Mouse (Mus musculus): ENCODE data around the gene Hnf4a. TPM values are rescaled to one million over a fixed set of nuclear protein-coding genes. Genes with fewer than 3 reads are reported as not detected.

Hnf4a gene
- polyA plus RNA-seq, 1 experiment from 2014 or later = 0.20 TPM

DNA sequence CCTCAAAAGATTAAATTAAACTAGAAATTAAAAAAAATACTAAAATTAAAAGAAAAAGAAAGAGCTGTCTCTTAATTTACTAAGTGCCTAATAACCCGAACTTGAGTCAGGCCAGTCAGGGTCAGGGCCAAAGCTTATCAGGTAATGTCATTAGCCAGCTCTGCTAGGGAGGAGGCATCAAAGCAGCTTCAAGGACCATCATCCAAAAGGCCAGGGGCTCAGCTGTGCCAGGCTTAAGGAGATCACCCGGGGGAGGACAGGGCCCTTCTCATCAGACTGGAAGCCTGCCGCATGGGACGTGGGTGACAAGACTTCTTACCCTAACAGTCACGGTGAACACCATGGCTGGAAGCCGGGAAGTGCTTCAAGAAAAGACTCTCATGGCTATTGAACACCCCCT, 39.0 kb upstream of the Hnf4a start:
- H3K4me2 ChIP-seq = no peak overlapping the region
- no peak overlapping the region for H3K4me3 ChIP-seq
- H3K27ac ChIP-seq (replicated peaks) = no peak overlapping the region
- peaks cover 30% of the 10 kb centered on the region for H3K36me3 ChIP-seq
- H3K4me1 ChIP-seq = peaks cover 54% of the 10 kb centered on the region
- WGBS = 71% methylated on average over 6 of the region's 6 CpGs
- no peak for ATAC-seq (ENCODE audit: extremely low read depth, insufficient number of reproducible peaks, low FRiP score, low TSS enrichment)
- no peak overlapping the region for H3K9ac ChIP-seq
- no peaks in the 10 kb centered on the region for H3K27me3 ChIP-seq (replicated peaks)
- no peaks in the 10 kb centered on the region for H3K9me3 ChIP-seq

DNA sequence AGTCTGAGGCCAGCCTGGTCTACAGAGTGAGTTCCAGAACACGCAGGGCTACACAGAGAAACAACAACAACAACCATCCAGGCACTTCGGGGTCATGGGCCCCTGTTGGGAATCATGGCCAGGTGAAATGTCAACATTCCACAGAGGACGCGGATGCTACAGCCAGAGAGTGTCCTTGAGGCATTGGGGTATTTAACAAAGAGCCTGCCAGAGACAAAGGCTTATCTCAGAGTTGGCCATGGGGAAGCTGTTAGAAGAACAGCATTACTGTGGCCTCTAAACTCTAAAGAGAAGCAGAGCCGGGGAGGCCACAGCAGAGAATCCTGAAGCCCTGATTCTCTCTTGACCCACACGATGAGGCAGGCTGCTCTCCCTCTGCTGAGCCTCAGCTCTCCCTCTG, 37.7 kb upstream of the Hnf4a start:
- no peak overlapping the region for H3K4me3 ChIP-seq
- H3K4me1 ChIP-seq = peaks cover 41% of the 10 kb centered on the region
- H3K9ac ChIP-seq = no peak overlapping the region
- no peak overlapping the region for H3K27ac ChIP-seq (replicated peaks)
- H3K27me3 ChIP-seq (replicated peaks) = no peaks in the 10 kb centered on the region
- 81% methylated on average over 6 of the region's 6 CpGs for WGBS
- no peaks in the 10 kb centered on the region for H3K9me3 ChIP-seq
- H3K36me3 ChIP-seq = peaks cover 30% of the 10 kb centered on the region
- ATAC-seq (ENCODE audit: extremely low read depth, insufficient number of reproducible peaks, low FRiP score, low TSS enrichment) = no peak
- H3K4me2 ChIP-seq = no peak overlapping the region

DNA sequence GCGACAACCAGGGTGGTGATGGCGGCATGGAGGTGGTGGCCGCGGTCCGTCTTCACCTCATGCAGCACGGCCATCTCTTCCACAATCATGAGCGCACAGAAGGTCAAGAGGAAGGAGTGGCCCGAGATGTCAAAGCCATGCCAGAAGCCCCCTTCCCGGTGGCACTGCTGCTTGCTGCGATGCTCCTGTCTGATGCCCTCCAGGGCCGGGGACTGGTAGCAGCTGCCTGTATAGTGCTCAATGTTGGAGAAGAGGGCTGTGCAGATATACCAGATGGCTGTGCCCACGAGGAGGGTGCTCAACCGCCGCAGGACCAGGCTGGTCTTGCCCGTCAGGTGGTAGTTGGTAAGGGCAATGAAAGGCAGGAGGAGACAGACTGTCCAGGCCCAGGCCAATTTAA, 36.9 kb upstream of the Hnf4a start:
- 89% methylated on average over 15 of the region's 15 CpGs for WGBS
- no peak overlapping the region for H3K4me3 ChIP-seq
- H3K27me3 ChIP-seq (replicated peaks) = no peaks in the 10 kb centered on the region
- H3K4me2 ChIP-seq = no peak overlapping the region
- no peak overlapping the region for H3K27ac ChIP-seq (replicated peaks)
- no peak overlapping the region for H3K9ac ChIP-seq
- no peaks in the 10 kb centered on the region for H3K9me3 ChIP-seq
- peaks cover 30% of the 10 kb centered on the region for H3K36me3 ChIP-seq
- no peak for ATAC-seq (ENCODE audit: extremely low read depth, insufficient number of reproducible peaks, low FRiP score, low TSS enrichment)
- H3K4me1 ChIP-seq = peaks cover 33% of the 10 kb centered on the region

DNA sequence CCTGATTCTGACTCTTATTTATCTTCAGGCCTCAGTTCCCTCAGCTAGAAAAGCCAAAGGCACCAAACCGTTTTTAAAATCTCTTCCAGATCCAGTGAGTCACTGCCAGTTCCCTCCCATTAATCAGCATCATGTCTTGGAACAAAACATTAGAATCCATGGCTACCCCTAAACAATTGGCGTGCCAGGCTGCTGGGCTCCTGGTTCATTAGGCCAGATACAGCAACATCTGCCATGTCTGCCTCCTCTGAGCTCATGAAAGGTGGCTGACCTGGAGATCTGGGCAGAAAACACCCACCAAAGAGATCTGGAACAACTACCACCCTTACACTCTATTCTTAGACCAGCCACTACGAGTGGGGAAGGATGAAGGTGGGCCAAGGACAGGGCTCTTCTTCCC, 35.5 kb upstream of the Hnf4a start:
- Histone ChIP-seq H3K36me3 (peaks cover 30% of the 10 kb centered on the region), H3K27me3 (replicated peaks) (no peaks in the 10 kb centered on the region), H3K4me2 (peak overlapping the region; percentile 89), H3K4me1 (peaks cover 19% of the 10 kb centered on the region), H3K9me3 (no peaks in the 10 kb centered on the region), H3K9ac (peak overlapping the region; percentile 92), H3K4me3 (peak overlapping the region; percentile 84), H3K27ac (replicated peaks) (no peak overlapping the region)
- ATAC-seq (ENCODE audit: extremely low read depth, insufficient number of reproducible peaks, low FRiP score, low TSS enrichment) = no peak
- WGBS = 64% methylated on average over 3 of the region's 3 CpGs

DNA sequence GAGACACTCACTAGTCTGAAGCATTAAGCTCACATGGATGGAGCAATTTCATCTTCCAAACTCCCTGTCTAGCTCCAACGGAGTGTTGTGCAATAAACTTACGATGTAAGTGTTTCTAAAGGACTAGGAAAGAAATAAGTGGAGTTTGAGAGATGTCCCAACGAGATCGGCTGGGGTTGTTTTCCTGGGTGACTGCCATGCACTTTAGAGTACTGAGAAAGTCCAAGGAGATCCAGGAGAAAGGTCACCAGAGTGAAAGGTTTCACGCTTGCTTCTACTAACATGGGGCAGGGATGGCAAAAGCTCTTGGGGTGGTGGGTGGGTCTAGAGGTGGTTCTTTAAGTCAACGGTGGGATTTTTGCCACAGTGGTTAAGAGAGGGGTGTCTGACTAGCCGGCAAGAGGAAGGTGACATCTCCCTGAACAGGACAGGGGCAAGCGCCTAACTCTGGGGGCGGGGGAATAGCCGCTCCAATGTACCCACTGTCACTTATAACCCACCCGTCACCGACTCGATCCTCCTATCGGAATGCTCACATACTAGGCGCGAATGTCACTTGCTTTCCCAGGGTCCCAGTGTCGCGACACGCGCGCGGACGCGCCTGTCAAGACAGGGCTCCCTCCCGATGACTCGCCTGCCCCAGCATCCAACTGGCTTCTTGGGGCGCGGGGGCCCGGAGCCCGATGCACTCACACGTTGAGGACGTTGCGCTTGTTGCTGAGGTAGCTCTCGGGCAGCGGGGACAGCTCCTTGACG, 34.7 kb upstream of the Hnf4a start:
- Histone ChIP-seq H3K4me3 (peak overlapping the region; percentile 84), H3K9ac (peak overlapping the region; percentile 92), H3K27me3 (replicated peaks) (no peaks in the 10 kb centered on the region; the same call in 1 of the 2 replicates), H3K4me2 (peak overlapping the region; percentile 89), H3K36me3 (peaks cover 24% of the 10 kb centered on the region), H3K9me3 (no peaks in the 10 kb centered on the region), H3K4me1 (peaks cover 12% of the 10 kb centered on the region), H3K27ac (replicated peaks) (peak overlapping the region; percentile 73)
- peak; percentile 42 for ATAC-seq (ENCODE audit: extremely low read depth, insufficient number of reproducible peaks, low FRiP score, low TSS enrichment)
- WGBS = 6% methylated on average over 36 of the region's 36 CpGs

DNA sequence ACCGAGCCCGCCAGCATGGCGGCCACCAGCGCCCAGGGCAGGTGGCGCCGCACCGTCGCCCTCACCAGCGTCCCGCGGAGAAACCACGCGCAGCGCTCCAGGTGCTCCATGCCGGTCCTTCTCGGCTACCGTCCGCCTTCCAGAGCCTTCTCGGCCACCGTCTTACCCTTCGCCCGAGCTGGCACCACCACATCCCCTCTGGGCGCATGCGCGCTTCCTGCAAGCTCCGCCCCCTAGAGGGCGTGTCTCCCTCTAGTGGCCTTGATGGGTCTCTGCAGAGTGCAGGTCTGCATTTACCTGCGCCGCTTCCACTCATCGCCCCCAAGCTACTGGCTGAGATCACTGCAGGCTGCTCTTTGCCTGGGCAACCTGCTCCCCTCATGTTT, 34.1 kb upstream of the Hnf4a start, which contains the start of gene Fitm2:
Gene Fitm2, minus strand, starts transcription at position 164 of the 386 bp plus-strand sequence.
- peak; percentile 94 for ATAC-seq (ENCODE audit: extremely low read depth, insufficient number of reproducible peaks, low FRiP score, low TSS enrichment)

DNA sequence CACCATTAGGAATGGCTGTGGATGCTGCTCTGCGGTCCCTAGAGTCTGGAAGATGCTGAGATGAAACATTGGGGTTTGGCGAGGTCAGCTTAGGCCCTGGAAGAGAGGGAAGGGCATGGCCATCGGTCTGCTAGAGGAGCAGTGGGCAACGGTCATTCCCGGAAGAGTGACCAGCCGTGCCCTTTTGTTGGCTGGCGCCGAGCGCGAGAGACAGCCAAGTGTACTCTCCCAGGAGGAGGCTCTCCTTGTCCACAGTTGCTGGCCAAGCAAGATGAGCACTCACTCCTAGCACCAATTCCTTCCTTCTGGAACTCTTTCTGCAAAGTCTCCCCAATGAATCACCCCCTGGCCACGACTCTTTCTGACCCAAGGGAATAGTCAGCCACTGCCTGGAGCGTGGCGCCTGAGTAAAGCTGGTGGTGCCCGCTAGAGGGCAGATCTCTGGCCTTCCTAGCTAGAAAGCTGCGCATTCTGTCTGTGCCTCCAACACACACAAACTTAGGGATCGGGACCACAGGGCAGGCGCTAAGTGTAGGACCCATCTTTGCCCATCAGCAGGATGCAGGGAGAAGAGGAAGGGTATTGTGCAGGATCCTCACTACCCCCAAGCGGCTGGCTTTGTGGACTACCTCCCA, 26.3 kb upstream of the Hnf4a start:
- 48% methylated on average over 18 of the region's 18 CpGs for WGBS

More for the DNA sequence above, 34.1 kb upstream of the Hnf4a start, which contains the start of gene Fitm2:
- WGBS = under 1% methylated on average over 30 of the region's 30 CpGs
- Histone ChIP-seq H3K27me3 (replicated peaks) (no peaks in the 10 kb centered on the region; the same call in 1 of the 2 replicates), H3K9me3 (no peaks in the 10 kb centered on the region), H3K4me3 (peak within 1 kb of the TSS; percentile 84), H3K4me2 (peak within 1 kb of the TSS; percentile 89), H3K27ac (replicated peaks) (peak within 1 kb of the TSS; percentile 73), H3K4me1 (peaks cover 11% of the 10 kb centered on the region), H3K36me3 (peaks cover 24% of the 10 kb centered on the region), H3K9ac (peak within 1 kb of the TSS; percentile 92)

DNA sequence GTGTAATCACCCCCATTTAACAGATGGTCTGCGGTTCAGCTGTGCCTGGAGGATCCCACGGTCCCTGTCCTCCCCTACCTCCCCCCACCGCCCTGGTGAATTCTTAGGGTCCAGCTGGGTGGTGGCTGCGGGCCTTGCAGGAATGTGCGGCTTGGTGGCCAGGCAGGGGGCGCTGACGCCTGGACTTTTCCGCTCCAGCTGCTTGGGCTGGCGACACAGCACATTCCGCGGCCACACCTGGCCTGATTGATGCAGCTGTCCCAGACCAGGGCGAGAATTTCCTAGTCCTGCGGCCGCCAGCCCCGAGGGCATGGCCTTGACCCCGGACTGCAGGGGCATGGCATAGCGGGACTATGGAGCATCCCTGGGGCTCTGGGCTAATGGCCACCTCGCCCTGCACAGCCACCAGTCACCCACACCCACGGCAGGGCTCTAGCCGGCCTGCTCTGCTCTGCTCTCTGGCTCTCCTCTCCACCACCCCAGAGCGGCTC, 25.0 kb upstream of the Hnf4a start:
- peaks cover 9% of the 10 kb centered on the region for H3K4me1 ChIP-seq
- H3K4me3 ChIP-seq = peak overlapping the region; percentile 40
- H3K27ac ChIP-seq (replicated peaks) = no peak overlapping the region
- H3K9ac ChIP-seq = peak overlapping the region; percentile 42; the same call in 1 of the 2 replicates
- H3K9me3 ChIP-seq = no peaks in the 10 kb centered on the region
- WGBS = 2% methylated on average over 20 of the region's 21 CpGs
- ATAC-seq (ENCODE audit: extremely low read depth, insufficient number of reproducible peaks, low FRiP score, low TSS enrichment) = no peak
- peaks cover 51% of the 10 kb centered on the region for H3K27me3 ChIP-seq (replicated peaks)
- peak overlapping the region; percentile 68 for H3K4me2 ChIP-seq
- H3K36me3 ChIP-seq = no peaks in the 10 kb centered on the region

More for the DNA sequence above, 26.3 kb upstream of the Hnf4a start:
- Histone ChIP-seq H3K4me1 (peaks cover 9% of the 10 kb centered on the region), H3K4me3 (no peak overlapping the region), H3K27ac (replicated peaks) (no peak overlapping the region), H3K9ac (no peak overlapping the region), H3K9me3 (no peaks in the 10 kb centered on the region), H3K36me3 (no peaks in the 10 kb centered on the region), H3K4me2 (no peak overlapping the region), H3K27me3 (replicated peaks) (peaks cover 51% of the 10 kb centered on the region)
- no peak for ATAC-seq (ENCODE audit: extremely low read depth, insufficient number of reproducible peaks, low FRiP score, low TSS enrichment)

DNA sequence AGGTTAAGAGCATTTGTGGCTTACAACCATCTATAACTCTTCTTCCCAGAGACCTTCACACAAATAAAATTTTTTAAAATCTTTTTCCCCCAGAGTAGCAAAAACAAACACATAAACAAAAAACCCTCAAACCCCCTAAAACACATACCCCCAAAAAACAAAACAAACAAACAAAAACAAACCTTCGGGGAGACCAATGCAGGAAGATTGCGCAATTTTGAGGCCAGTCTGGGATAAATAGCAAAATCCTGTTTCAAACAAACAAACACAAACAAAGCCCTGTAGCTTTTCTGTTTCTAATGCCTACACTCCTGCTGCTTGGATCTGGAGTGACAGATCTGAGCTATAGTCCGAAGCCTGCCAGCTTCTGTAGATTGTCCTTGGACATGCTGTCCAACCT, 19.2 kb upstream of the Hnf4a start:
- WGBS = 71% methylated on average over 3 of the region's 3 CpGs
- Histone ChIP-seq H3K4me2 (no peak overlapping the region), H3K4me3 (no peak overlapping the region), H3K27me3 (replicated peaks) (peaks cover 29% of the 10 kb centered on the region), H3K27ac (replicated peaks) (no peak overlapping the region), H3K36me3 (no peaks in the 10 kb centered on the region), H3K9ac (no peak overlapping the region), H3K4me1 (no peaks in the 10 kb centered on the region), H3K9me3 (no peaks in the 10 kb centered on the region)
- no peak for ATAC-seq (ENCODE audit: extremely low read depth, insufficient number of reproducible peaks, low FRiP score, low TSS enrichment)

DNA sequence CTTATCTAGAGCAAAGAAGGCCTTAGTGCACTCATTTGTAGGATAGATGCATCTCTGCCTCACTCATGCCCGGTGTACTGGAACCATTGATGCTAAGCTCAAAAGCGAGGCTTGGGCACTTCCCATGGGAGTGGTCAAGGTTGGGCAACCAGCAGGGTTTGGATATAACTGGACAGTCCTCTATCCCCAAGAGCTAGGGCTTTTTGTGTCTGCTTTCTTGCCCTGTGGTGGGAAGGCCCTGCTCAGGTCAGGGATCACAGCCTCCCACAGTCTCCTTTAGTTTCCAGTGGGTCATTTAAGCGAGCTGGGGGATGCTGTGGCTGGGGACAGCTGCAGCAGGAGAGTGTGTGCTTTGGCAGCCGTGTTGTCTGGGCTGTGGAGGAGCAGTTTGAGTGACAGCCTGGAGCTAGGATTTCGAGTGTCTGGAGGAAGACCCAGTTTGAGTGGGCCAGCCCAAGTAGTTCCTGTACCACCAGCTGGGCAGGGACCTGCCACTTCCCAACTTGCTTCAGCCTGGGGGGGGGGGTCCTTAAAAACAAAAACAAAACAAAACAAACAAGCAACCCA, 16.8 kb upstream of the Hnf4a start:
- 44% methylated on average over 5 of the region's 5 CpGs for WGBS
- Histone ChIP-seq H3K4me3 (no peak overlapping the region), H3K36me3 (no peaks in the 10 kb centered on the region), H3K27ac (replicated peaks) (no peak overlapping the region), H3K9me3 (no peaks in the 10 kb centered on the region), H3K4me2 (no peak overlapping the region), H3K27me3 (replicated peaks) (peaks cover 19% of the 10 kb centered on the region), H3K9ac (no peak overlapping the region), H3K4me1 (peaks cover 5% of the 10 kb centered on the region; the same call in 1 of the 2 replicates)
- no peak for ATAC-seq (ENCODE audit: extremely low read depth, insufficient number of reproducible peaks, low FRiP score, low TSS enrichment)

DNA sequence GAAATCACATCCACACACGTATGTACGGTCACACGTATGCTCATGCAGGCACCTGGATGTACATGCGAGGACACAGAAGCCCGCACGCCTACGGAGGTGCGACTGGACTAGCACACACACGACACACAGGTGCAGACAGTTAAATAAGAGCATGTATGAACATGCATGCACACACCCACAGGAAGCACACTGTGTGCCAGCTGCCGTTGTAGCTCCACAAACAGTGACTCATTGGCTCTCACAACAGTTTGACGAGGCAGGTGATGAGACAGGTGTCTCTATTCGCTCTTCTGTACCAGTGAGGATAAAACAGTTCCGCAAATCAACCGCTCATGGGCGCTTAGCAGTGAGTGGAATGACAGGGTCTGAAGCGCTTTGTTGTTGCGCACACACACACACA, 16.0 kb upstream of the Hnf4a start:
- Histone ChIP-seq H3K9me3 (no peaks in the 10 kb centered on the region), H3K27me3 (replicated peaks) (peaks cover 18% of the 10 kb centered on the region), H3K4me2 (no peak overlapping the region), H3K9ac (no peak overlapping the region), H3K4me3 (no peak overlapping the region), H3K4me1 (peaks cover 5% of the 10 kb centered on the region; the same call in 1 of the 2 replicates), H3K36me3 (no peaks in the 10 kb centered on the region), H3K27ac (replicated peaks) (no peak overlapping the region)
- 86% methylated on average over 17 of the region's 17 CpGs for WGBS
- no peak for ATAC-seq (ENCODE audit: extremely low read depth, insufficient number of reproducible peaks, low FRiP score, low TSS enrichment)
